Comparison of ENCODE assay signal across 10 mouse cellular contexts in genomic region chr14:62639111-62639510, GRCm38 (mm10). TPM values are rescaled to one million over a fixed set of nuclear protein-coding genes. Genes with fewer than 3 reads are reported as not detected.
DNase-seq lines count a peak whose midpoint lies in the region; ATAC-seq lines count a peak whose summit lies in the region.
"Had no signal": no experiment of that assay in that cellular context is flagged by ENCODE, and none has a peak within 500 bp of the region (broad histone marks: within the 10 kb centered on the region; RNA-seq: fewer than 3 reads in every experiment).

No protein-coding gene starts in this region.

- intact Hi-C loops in heart, postnatal 25 days (cut with DNase I) = no loop called here

- no peak for ATAC-seq in erythroid progenitor cell, adult 5-6 weeks (replicated peaks; ENCODE audit: low FRiP score, poor library complexity, severe bottlenecking)

- DNase-seq in kidney, postnatal 14 days = peak; percentile 13
- no peak for DNase-seq in kidney, adult 18-20 months
- DNase-seq in A20 (ENCODE audit: low read depth, low spot score) = peak; percentile 33
- DNase-seq in MN1 (ENCODE audit: low spot score) = peak; percentile 29
- DNase-seq in heart, postnatal 25 days (ENCODE audit: low spot score) = peak; percentile 4
- DNase-seq in natural killer cell, adult 2 months (ENCODE audit: low spot score in 2 of 2) = no peak
- DNase-seq in layer of hippocampus, adult 9-11 months = no peak

RNA-seq across cellular contexts. Expression of gene Serpine3, which starts 24.4 kb away (rescaled TPM):
- not detected for total RNA-seq in heart, postnatal 25 days (2021)
- total RNA-seq in erythroid progenitor cell, adult 5-6 weeks (2015; ENCODE audit: low replicate concordance) = not detected in 2 replicates
- total RNA-seq in erythroid progenitor cell, adult 5-6 weeks (2017; ENCODE audit: low replicate concordance) = not detected in 2 replicates
- total RNA-seq: layer of hippocampus, adult 18-20 months; megakaryocyte, adult 5-6 weeks had no signal

Comparison
In these comparisons a context has a peak if more than half of its experiments do, and no peak if none do; other contexts are left out.
1. DNase-seq: peak in kidney, postnatal 14 days (single experiment), A20 (single experiment), MN1 (single experiment) and heart, postnatal 25 days (single experiment); none in kidney, adult 18-20 months (single experiment), natural killer cell, adult 2 months (0 of 2) and layer of hippocampus, adult 9-11 months (single experiment).